Mouse (Mus musculus): ENCODE measurements around the gene Tmem59l.

DNA sequence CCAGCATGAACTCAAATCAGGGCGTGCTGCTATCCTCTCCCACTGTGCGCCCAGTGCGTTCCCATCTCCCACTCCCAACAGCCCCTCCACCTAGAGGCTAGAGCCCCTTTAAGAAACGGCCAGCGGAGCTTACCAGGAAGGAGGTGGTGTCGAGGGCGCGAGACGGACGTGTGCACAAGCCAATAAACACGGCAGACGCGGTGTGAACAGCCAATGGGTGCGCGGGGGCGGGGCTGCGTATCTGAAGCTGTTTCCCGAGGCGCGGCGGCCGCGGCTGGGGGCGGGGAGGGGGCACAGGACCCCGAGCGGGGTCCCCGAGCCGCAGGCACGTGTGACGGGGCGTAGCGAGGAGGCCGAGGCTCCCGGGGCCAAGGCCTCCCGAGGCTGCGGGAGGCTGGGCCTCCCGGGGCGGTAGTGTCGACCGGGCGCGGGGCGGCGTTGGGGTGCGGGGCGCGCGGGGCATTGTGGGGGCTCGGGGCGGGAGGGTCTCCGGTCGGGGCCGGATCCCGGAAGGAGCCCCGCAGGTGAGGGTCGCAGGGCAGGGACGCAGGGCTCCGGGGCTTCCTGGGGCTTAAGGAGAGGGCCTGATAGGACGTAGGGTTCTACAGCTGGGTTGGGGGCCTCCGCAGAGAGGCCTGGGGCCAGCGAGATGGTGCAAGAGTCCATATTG, 40.5 kb upstream of the Tmem59l start, which contains the start of the genes Fkbp8 and Kxd1:
- TF ChIP-seq POLR2A (IDR thresholded peaks at IDR 0.05; ENCODE audit: low read depth, low read length) = no peak
- TF ChIP-seq CTCF (conservative IDR thresholded peaks at IDR 0.05; ENCODE audit: insufficient read depth, insufficient read length, low read depth, low read length) = no peak

Data from kidney, adult 2 months (tissue).